Mouse (Mus musculus) limb, embryonic 13.5 days (tissue): ENCODE results near the gene Lzic. TPM values are rescaled to one million over a fixed set of nuclear protein-coding genes. Genes with fewer than 3 reads are reported as not detected.

ENCODE experiments used
- ATAC-seq: fragments of 200-750 bp; cut with Nextera tagmentation; 2 replicates; pipeline ENCODE4 v1.8.0; 2017; ENCODE audit warnings: low read depth, moderate number of reproducible peaks, moderate TSS enrichment; ENCODE audit not compliant: low FRiP score
- H3K27ac ChIP-seq: fragments of 300-500 bp; sonication (generic); 2 replicates; pipeline ENCODE4 v1.5.1; 2015; ENCODE audit warnings: inconsistent platforms, mild to moderate bottlenecking, moderate library complexity
- H3K27me3 ChIP-seq: fragments of 300-500 bp; sonication (generic); 2 replicates; pipeline ENCODE4 v1.6.1; 2015; ENCODE audit warnings: mild to moderate bottlenecking, inconsistent platforms
- H3K36me3 ChIP-seq: fragments of 300-500 bp; sonication (generic); 2 replicates; pipeline ENCODE4 v1.6.1; 2015; ENCODE audit warnings: inconsistent platforms, mild to moderate bottlenecking, moderate library complexity
- H3K4me1 ChIP-seq: fragments of 300-500 bp; sonication (generic); 2 replicates; pipeline ENCODE4 v1.6.1; 2015; ENCODE audit warnings: inconsistent platforms
- H3K4me2 ChIP-seq: fragments of 300-500 bp; sonication (generic); replicated peaks from 2 replicates; pipeline ENCODE4 v1.6.1; 2015; ENCODE audit warnings: inconsistent platforms, mild to moderate bottlenecking, moderate library complexity
- H3K4me3 ChIP-seq: fragments of 300-500 bp; sonication (generic); 2 replicates; pipeline ENCODE4 v1.5.1; 2015; ENCODE audit warnings: moderate library complexity, mild to moderate bottlenecking, inconsistent platforms
- H3K9ac ChIP-seq: fragments of 300-500 bp; sonication (generic); 2 replicates; pipeline ENCODE4 v1.6.1; 2015; ENCODE audit warnings: mild to moderate bottlenecking, inconsistent platforms
- H3K9me3 ChIP-seq: fragments of 300-500 bp; sonication (generic); 2 replicates; pipeline ENCODE4 v1.6.1; 2016; ENCODE audit warnings: inconsistent platforms
- WGBS: fragments of 180-500 bp; shearing (Covaris S2); methylation state at CpG from one replicate; pipeline ENCODE4 v1.1.7; 2015; 5-methylcytosine and 5-hydroxymethylcytosine counted together
- polyA plus RNA-seq: library from polyadenylated mRNA; unstranded; fragments of >200 nt; fragmentation: Nextera tagmentation; extraction: Ambion mirVana; gene quantifications from 2 replicates; pipeline ENCODE4 v1.2.1, GENCODE M21; 2015

Lzic gene
- polyA plus RNA-seq, 1 experiment from 2014 or later = 55.8 TPM

- Histone ChIP-seq H3K36me3 (peaks cover 55% of the 10 kb centered on the region), H3K4me2 (0 out of 2 replicates have a peak overlapping the region, but pooled peaks have one; percentile 11), H3K9ac (no peak overlapping the region), H3K27ac (no peak overlapping the region), H3K4me3 (no peak overlapping the region), H3K4me1 (peaks cover 27% of the 10 kb centered on the region), H3K27me3 (no peaks in the 10 kb centered on the region), H3K9me3 (no peaks in the 10 kb centered on the region)
- 93% methylated on average over 12 of the region's 12 CpGs for WGBS
- no peak for ATAC-seq
These were observed 2.7 kb downstream of the Lzic start for GRCm38 (mm10) chr4:149487729-149488128.

GRCm38 (mm10) chr4:149489415-149490240, 4.6 kb downstream of the Lzic start:
- H3K9me3 ChIP-seq = no peaks in the 10 kb centered on the region
- H3K27me3 ChIP-seq = no peaks in the 10 kb centered on the region
- ATAC-seq = no peak
- H3K36me3 ChIP-seq = peaks cover 73% of the 10 kb centered on the region
- H3K9ac ChIP-seq = no peak overlapping the region
- H3K4me2 ChIP-seq = no peak overlapping the region
- H3K4me1 ChIP-seq = peaks cover 20% of the 10 kb centered on the region
- no peak overlapping the region for H3K4me3 ChIP-seq
- 93% methylated on average over 14 of the region's 14 CpGs for WGBS
- H3K27ac ChIP-seq = no peak overlapping the region

GRCm38 (mm10) chr4:149491151-149491550, 6.1 kb downstream of the Lzic start:
- Histone ChIP-seq H3K27me3 (no peaks in the 10 kb centered on the region), H3K4me3 (no peak overlapping the region), H3K4me2 (no peak overlapping the region), H3K36me3 (peaks cover 86% of the 10 kb centered on the region), H3K9me3 (no peaks in the 10 kb centered on the region), H3K27ac (no peak overlapping the region), H3K9ac (no peak overlapping the region), H3K4me1 (peaks cover 20% of the 10 kb centered on the region)
- WGBS = 96% methylated on average over 3 of the region's 3 CpGs
- no peak for ATAC-seq

GRCm38 (mm10) chr4:149496612-149497011, 11.6 kb downstream of the Lzic start:
- Histone ChIP-seq H3K9me3 (no peaks in the 10 kb centered on the region), H3K9ac (no peak overlapping the region), H3K27ac (peak overlapping the region; percentile 33; the same call in 1 of the 2 replicates), H3K4me3 (no peak overlapping the region), H3K4me1 (peaks cover 13% of the 10 kb centered on the region), H3K27me3 (no peaks in the 10 kb centered on the region), H3K4me2 (no peak overlapping the region), H3K36me3 (peaks cover 84% of the 10 kb centered on the region)
- 61% methylated on average over 2 of the region's 2 CpGs for WGBS
- ATAC-seq = no peak

- no peak for ATAC-seq
- Histone ChIP-seq H3K27me3 (no peaks in the 10 kb centered on the region), H3K9me3 (no peaks in the 10 kb centered on the region), H3K27ac (no peak overlapping the region), H3K36me3 (peaks cover 78% of the 10 kb centered on the region), H3K4me3 (no peak overlapping the region), H3K4me1 (peaks cover 13% of the 10 kb centered on the region), H3K4me2 (no peak overlapping the region), H3K9ac (no peak overlapping the region)
- 93% methylated on average over 8 of the region's 8 CpGs for WGBS
These were observed 13.9 kb downstream of the Lzic start for GRCm38 (mm10) chr4:149498901-149499300.

- Histone ChIP-seq H3K4me2 (no peak overlapping the region), H3K27ac (no peak overlapping the region), H3K4me1 (peaks cover 19% of the 10 kb centered on the region), H3K36me3 (peaks cover 70% of the 10 kb centered on the region), H3K9me3 (no peaks in the 10 kb centered on the region), H3K9ac (no peak overlapping the region), H3K27me3 (no peaks in the 10 kb centered on the region), H3K4me3 (no peak overlapping the region)
- WGBS = 87% methylated on average over 5 of the region's 5 CpGs
- no peak for ATAC-seq
These were observed 14.8 kb downstream of the Lzic start for GRCm38 (mm10) chr4:149499790-149500189.

GRCm38 (mm10) chr4:149504363-149504762, 19.3 kb downstream of the Lzic start:
- ATAC-seq = no peak
- Histone ChIP-seq H3K4me1 (peaks cover 10% of the 10 kb centered on the region), H3K27me3 (no peaks in the 10 kb centered on the region), H3K4me3 (no peak overlapping the region), H3K9ac (no peak overlapping the region), H3K36me3 (peaks cover 36% of the 10 kb centered on the region), H3K27ac (peak overlapping the region; percentile 78), H3K4me2 (no peak overlapping the region), H3K9me3 (no peaks in the 10 kb centered on the region)
- 51% methylated on average over 5 of the region's 5 CpGs for WGBS

- no peak overlapping the region for H3K4me2 ChIP-seq
- no peak overlapping the region for H3K4me3 ChIP-seq
- H3K9ac ChIP-seq = no peak overlapping the region
- no peaks in the 10 kb centered on the region for H3K27me3 ChIP-seq
- H3K36me3 ChIP-seq = peaks cover 32% of the 10 kb centered on the region
- H3K27ac ChIP-seq = peak overlapping the region; percentile 78
- WGBS = 21% methylated on average over 3 of the region's 3 CpGs
- ATAC-seq = peak; percentile 37; the same call in 1 of the 2 replicates
- H3K4me1 ChIP-seq = peaks cover 10% of the 10 kb centered on the region
- no peaks in the 10 kb centered on the region for H3K9me3 ChIP-seq
These were observed 19.8 kb downstream of the Lzic start for GRCm38 (mm10) chr4:149504858-149505257.

GRCm38 (mm10) chr4:149505261-149505967, 20.4 kb downstream of the Lzic start:
- 43% methylated on average over 15 of the region's 15 CpGs for WGBS
- Histone ChIP-seq H3K27me3 (no peaks in the 10 kb centered on the region), H3K4me1 (peaks cover 10% of the 10 kb centered on the region), H3K4me2 (no peak overlapping the region), H3K4me3 (no peak overlapping the region), H3K9ac (no peak overlapping the region), H3K27ac (no peak overlapping the region; the same call in 1 of the 2 replicates), H3K9me3 (no peaks in the 10 kb centered on the region), H3K36me3 (peaks cover 27% of the 10 kb centered on the region)
- ATAC-seq = peak; percentile 24; the same call in 1 of the 2 replicates

- Histone ChIP-seq H3K27ac (no peak overlapping the region), H3K27me3 (no peaks in the 10 kb centered on the region), H3K4me2 (no peak overlapping the region), H3K4me1 (peaks cover 10% of the 10 kb centered on the region), H3K9me3 (no peaks in the 10 kb centered on the region), H3K9ac (no peak overlapping the region), H3K4me3 (no peak overlapping the region), H3K36me3 (peaks cover 14% of the 10 kb centered on the region)
- WGBS = 81% methylated on average over 3 of the region's 3 CpGs
- no peak for ATAC-seq
These were observed 21.9 kb downstream of the Lzic start for GRCm38 (mm10) chr4:149506904-149507303.

- Histone ChIP-seq H3K4me3 (no peak overlapping the region), H3K4me1 (no peaks in the 10 kb centered on the region), H3K9me3 (no peaks in the 10 kb centered on the region), H3K4me2 (no peak overlapping the region), H3K9ac (no peak overlapping the region), H3K36me3 (no peaks in the 10 kb centered on the region), H3K27ac (no peak overlapping the region), H3K27me3 (no peaks in the 10 kb centered on the region)
- ATAC-seq = no peak
- 48% methylated on average over 6 of the region's 6 CpGs for WGBS
These were observed 26.2 kb downstream of the Lzic start for GRCm38 (mm10) chr4:149511221-149511646.

GRCm38 (mm10) chr4:149512072-149512471, 27.0 kb downstream of the Lzic start:
- no peaks in the 10 kb centered on the region for H3K36me3 ChIP-seq
- H3K9ac ChIP-seq = no peak overlapping the region
- no peaks in the 10 kb centered on the region for H3K27me3 ChIP-seq
- H3K4me3 ChIP-seq = no peak overlapping the region
- no peaks in the 10 kb centered on the region for H3K9me3 ChIP-seq
- ATAC-seq = no peak
- H3K4me2 ChIP-seq = no peak overlapping the region
- H3K27ac ChIP-seq = no peak overlapping the region
- no peaks in the 10 kb centered on the region for H3K4me1 ChIP-seq
- WGBS = 83% methylated on average over 7 of the region's 7 CpGs
